Mouse (Mus musculus): ENCODE results near the gene Kcnq2. TPM values are rescaled to one million over a fixed set of nuclear protein-coding genes. Genes with fewer than 3 reads are reported as not detected.

Gene Kcnq2
- 100 to 1,000 TPM; 264 to 350 (median 303) TPM for total RNA-seq (2022)

DNA sequence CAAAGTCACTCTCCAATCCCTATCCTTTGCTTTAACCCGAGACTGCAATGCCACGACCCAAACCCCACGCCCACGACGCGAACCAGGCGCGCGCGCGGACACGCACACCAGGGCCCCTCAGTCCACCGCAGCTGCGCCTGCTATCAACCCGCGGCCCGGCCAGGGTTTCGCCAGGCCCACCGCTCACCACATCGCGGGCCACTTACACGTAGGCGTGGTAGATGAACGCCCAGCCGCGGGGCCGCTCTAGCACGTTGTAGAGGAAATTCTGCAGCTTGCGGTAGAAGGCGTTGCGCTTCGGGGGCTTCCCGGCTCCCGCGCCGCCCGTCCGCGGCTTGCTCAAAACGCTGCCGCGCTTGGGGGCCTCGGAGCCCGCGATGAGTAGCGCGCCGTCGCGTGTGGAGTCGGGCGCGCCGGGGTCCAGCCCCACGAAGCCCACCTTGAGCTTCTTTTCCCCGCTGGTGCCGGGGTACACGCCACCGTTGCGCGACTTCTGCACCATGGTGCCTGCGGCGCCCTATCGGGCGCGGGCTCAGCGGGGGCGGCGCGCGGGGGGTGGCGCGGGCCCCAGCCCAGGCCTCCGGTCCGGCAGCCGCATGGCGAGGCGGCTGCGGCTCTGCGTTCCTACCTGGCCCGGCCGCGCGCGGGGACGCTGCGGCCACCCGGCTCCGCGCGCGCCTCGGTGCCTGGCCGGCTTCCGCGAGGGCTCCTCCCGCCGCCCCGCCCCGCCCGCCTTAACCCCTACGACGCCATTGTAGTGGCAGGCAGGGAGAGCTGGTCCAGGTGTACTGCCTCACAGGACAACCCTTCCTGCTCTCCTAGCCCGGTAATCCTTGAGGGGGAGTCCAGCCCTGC is at the start of gene Kcnq2:
Kcnq2 (minus strand) TSS at position 710 of the 855 bp plus-strand sequence.
- no peak for DNase-seq (ENCODE audit: low spot score in 2 of 2)

DNA sequence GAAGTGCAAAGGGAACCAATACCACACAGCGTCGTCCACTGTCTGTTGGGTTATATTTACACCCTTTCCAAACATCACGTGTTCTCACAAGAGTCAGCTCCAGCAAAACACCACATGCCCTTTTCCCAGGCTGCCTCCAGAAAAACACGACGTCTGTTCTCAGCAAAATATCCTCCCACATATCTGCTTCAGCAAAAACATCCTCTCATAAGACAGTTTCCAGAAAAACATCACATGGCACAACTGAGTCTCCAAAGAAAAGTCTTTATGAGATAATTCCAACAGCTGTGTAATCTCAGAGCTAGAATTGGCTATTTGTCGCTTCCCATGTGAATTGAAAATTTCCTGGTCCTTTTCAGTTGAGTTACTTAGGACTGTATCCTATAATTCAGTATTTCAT is 45.8 kb upstream of the Kcnq2 start:
- DNase-seq (ENCODE audit: low spot score in 2 of 2), result peak in 1 of 2 experiments; percentile 20

DNA sequence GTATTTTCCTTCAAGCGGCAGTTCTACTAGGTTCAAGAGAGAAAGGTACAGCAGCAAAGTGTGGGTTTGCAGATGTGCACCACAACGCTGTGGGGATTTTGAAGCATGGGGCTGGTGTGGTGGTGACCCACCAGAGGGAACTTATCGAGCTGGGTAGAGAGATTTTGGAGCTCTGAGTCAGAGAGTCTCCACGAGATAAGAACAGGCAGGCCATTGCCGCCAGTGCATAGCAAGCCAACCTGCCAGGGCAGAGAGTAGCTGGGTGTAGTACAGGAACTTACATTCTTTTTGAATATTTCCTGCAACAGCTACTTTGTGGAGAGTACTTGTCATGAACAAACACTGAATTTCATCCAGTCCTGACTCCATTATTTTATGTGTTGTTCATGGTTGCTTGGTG is 43.4 kb upstream of the Kcnq2 start:
- no peak for DNase-seq (ENCODE audit: low spot score in 2 of 2)

DNA sequence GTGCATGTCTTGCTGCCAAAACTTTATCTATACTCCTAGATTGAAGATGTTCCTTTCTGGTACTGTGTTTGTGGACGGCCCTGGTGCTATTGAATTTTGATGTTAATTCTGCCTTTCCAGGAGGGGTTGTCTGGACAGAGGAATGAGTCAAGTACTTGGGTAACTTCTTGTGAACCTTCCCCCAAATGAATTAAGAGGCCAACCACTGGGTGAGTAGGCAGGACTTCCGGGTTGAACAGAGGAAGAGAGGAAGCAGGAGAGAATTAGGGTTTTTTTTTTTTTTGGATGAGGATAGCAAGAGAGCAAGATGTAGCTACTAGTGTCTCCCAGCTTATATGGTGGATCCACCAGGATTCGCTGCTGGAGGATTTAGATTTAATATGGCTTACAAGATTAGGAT is 42.9 kb upstream of the Kcnq2 start:
- no peak for DNase-seq (ENCODE audit: low spot score in 2 of 2)

DNA sequence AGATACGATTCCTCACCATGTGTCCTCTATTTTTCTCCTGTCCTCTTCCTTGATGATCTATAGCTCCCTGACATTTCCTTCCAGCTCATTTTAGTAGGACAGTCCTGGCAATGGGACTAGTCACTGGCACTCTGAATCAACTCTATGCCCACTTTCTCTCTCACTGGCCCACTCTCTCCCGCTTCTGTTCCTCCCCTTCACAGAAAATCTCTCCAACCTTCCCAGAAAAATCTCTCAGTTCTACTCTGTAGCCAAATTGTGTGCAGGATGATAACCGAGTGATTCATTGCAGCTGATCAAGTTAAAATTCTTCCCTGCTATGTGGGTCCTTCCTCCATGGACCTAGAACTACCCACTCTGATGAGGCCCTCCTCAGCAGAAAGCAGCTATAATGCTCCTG is 39.5 kb upstream of the Kcnq2 start:
- DNase-seq (ENCODE audit: low spot score in 2 of 2), result no peak

DNA sequence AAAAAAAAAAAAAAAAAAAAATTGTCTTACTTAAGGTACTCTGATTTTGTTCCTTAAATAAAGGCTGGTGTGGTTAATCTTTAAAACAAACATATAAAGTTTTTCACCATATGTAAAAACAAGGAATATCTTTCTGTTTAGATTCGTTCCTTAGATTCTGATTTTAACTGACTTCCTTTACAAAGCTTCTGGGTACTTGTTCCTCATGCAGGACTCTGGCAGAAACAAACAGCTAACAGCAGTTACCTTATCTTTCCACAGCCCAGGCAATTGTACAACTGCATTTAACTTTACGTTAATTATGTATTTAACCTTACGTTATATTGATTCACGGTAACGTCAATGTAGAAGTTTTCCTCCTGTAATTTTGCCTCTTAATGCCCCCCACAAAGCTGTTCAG is 31.4 kb upstream of the Kcnq2 start:
- no peak for DNase-seq (ENCODE audit: low spot score in 2 of 2)

DNA sequence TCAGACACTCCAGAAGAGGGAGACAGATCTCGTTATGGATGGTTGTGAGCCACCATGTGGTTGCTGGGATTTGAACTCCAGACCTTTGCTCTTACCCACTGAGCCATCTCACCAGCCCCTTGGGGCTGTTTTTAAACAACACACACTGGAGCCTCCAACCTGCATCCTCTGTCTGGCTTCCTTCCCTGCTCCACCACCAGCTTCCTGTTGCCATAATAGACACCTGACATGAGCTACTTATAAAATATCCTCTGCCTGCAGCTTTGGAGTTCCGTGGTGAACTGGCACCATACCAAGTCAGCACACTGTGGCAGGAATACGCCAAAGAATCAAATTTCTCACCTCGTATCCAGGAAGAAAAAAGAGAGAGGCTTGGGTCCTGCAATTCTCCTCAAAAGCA is 25.7 kb upstream of the Kcnq2 start:
- DNase-seq (ENCODE audit: low spot score in 2 of 2), result no peak

DNA sequence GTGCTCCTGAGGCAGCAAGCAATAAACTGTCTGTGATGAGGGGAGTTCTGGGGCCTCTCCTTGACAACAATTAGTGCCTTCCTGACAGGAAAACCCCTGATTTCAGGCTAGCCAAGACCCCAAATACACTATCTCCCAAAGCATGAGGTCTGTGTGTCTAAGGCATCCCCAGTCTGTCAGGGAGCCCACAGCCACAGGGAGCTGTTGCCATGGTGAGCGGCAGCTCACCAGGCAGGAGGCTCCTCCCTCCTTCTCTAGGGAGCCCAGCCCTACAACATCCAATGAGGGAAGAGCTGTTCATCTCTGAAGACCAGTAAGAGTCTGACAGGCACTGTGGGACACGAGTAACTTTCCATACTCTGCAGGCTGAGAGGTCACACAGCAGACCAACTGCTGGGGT is 24.7 kb upstream of the Kcnq2 start:
- DNase-seq (ENCODE audit: low spot score in 2 of 2), result peak; percentile 73 to 75

DNA sequence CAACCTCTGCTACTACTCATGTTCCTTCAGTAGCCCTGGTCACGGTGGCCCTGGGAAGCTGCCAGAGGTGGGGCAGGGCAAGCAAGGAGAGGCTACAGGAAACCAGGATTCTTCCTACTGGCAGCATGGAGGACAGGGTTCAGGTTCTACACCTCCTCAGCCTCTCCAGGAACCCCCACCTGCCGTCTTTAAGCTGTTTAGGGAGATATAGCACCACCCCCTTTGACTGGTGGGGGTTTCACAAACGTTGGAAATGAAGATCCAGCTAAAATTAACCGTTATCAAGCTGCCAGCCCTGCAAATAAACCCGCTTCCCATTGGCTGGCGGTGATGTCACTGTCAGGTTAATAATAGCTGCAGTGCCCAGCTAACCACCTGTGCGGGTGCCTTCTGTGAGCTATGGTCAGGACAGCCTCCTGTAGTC is 24.0 kb upstream of the Kcnq2 start:
- peak; percentile 72 to 77 for DNase-seq (ENCODE audit: low spot score in 2 of 2)

DNA sequence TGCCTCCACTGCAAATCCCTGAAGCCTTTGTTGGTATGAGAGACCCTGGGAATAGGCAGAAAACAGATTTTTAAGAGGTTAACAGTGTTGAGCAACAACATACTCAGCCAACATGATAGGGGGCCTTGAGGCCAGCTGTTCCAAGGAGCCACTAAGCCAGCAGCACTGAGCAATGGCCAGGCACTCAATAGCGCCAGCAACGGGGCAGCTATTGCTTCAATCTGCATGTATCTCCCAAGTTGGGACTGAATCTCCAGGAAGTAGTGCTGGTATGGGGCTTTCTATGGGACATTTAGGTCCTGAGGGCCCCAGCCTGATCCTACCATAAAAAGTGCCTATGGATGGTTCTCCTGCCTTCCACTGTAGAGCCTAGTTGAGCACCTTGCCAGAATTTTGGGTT is 23.4 kb upstream of the Kcnq2 start:
- DNase-seq (ENCODE audit: low spot score in 2 of 2), result no peak

DNA sequence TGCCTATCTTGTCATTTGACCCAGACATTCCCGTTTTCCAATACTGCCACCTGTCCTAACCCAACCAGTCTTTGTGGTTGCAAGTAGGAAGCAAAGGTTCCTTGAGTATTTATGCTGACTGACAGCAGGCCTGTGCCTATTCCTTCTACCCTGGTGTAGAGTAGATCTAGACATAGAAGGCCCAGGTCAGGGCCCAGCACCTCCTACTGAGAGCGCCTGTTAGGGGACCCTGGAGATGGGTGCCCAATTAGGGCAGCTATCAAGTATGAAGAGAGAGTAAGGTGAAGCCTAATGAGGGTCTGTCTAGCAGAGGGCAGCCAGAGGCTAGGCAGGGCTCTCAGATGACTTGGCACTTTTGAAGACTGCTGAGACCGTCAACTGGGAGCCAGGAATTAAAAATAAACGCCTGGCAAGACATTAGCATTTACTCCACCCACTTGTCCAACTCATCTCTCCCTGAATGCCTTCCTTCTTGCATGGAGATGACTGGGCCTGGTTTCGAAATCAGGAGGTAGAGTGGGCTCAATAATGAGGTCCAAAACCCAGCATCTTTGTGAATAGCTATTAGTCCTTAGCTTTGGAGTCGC is 22.7 kb upstream of the Kcnq2 start:
- DNase-seq (ENCODE audit: low spot score in 2 of 2), result peak in 1 of 2 experiments; percentile 14

DNA sequence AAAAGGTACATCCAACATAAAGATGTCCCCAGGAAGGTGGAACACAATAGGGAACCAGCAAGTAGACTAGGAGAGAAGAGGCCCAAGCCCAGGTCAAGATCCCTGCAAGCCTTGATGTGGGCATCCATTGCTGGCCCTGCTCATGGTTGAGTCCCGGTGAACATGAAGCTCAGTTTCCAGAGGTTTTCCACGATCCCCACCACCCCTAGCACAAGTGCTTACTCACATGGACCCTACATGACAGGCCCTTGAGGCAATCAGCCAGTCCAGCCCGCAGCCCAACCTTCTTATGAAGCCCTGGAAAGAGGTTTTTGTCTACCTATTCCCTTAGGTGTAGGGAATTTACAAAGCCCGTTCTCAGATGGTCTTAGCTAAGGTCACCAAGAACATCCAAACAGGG is 22.1 kb upstream of the Kcnq2 start:
- DNase-seq (ENCODE audit: low spot score in 2 of 2), result no peak

DNA sequence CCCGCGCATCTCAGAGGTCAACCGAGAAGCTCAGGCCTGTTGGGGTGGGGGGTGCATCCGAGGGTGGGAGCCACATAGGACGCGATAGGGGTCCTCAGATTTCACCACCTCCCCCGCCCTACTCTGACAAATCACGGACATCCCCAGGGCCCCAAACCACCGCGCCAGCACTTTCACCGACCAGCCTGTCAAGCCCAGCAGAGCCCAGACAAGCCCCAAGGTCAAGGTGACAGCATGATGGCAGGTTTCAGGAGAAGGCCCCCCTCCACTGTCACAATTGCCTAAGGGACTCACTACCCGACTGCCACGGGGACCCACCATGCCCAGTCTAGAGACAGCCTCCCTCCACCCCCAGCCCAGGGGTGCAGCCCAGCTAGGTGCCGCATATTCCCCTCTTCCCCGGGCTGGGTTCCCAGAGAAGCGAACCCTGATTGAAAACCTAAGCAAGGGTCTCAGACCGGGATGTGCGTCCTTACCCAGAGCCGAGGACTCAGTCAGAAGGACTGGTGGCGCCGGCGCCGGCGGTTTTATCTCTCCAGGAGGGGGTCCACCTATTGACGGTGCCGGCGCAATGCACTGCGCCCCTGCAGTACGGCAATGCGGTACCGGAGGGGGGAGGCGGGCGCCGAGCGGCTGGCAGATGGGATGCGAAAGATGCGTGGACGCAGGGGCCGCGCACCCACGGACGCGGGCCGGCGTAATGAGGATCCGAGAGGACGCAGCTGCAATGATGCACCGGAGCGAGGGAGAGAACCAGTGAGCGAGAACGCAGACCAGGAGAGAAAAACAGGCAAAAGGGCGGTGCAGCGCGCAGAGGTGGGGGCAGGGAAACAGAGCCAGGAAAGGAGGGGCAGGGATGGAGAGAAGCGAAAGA is 21.4 kb upstream of the Kcnq2 start, which contains the start of gene Eef1a2:
Eef1a2 (minus strand) TSS at position 767 of the 874 bp plus-strand sequence.
- peak; percentile 84 for DNase-seq (ENCODE audit: low spot score in 2 of 2)

DNA sequence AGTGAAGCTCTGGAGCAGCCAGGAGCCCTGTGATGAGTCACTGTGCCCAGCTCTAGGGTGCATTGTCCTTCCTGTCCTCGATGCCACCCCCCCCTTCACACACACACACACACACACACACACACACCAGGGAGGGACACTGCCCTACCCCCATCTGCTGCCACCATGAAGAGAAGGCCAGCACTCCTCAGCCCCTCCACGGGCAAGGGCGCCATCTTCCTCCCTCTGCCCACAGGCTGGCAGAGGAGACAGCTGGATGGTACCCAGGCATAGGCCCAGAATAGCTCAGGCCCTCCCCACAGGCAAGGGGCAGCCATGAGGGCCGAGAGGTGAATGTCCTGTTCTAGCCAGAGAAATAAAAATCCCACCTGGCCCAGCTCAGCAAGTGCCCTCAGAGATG is 20.7 kb upstream of the Kcnq2 start:
- DNase-seq (ENCODE audit: low spot score in 2 of 2), result no peak

DNA sequence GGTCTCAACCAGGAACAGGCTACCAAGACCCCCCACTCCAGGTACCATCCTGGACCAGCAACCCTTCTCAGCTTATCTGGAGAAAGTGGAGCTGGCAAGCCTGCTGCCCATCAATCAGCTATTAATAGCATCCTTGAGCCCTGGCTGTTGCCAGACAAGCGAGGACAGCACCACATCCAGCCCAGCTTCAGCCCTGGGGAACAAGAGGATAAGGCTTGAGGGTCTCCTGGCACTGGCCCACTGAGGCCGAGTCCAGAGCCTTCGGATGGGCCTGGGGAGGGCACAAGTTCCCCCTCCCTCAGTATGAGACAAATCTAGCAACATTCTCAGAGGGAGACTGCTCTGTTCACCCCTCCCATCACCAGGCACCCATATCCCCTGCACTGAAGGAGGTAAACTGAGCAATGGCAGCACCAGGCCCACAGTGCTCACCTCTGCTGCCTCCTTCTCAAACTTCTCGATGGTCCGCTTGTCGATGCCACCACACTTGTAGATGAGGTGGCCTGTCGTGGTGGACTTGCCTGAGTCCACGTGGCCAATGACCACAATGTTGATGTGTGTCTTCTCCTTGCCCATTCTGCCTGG is 19.8 kb upstream of the Kcnq2 start:
- no peak for DNase-seq (ENCODE audit: low spot score in 2 of 2)

DNA sequence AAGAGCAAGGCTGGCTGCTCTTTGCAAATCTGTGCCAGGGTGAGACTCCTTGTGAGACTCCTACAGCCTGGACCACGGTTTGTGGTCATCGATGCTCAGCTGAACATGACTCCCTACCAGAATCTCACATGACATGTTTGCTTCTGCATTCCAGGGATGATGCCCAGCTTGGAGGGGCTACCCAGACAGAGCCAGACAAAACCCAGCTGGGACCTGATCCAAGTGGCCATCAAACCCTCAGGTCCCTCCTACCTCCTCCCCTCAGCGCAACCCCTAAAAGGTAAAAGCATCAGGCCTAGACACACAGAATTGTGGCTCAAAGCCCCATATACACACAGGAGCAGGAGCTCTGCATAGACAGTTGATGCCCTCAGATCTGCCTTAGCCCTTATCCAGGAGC is 19.3 kb upstream of the Kcnq2 start:
- no peak for DNase-seq (ENCODE audit: low spot score in 2 of 2)

DNA sequence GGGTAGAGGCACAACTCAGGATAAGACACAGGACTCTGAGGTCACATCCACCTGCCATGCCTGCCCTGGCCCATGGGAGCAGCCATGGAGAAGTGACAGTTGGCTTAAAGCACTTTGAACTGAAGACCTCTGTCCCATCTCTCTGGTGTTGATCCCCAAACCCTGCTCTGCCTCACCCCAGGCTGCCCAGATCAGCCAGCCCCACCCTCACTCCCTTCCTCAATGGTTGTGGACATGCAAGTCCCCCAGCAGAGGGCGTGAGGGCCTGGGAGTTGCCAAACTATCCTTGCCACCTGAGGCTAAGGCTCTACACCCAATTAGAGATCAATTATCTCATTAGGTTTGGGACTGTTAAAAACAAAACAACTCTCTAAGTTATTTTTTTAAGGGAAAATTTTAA is 18.7 kb upstream of the Kcnq2 start:
- DNase-seq (ENCODE audit: low spot score in 2 of 2), result peak in 1 of 2 experiments; percentile 12

DNA sequence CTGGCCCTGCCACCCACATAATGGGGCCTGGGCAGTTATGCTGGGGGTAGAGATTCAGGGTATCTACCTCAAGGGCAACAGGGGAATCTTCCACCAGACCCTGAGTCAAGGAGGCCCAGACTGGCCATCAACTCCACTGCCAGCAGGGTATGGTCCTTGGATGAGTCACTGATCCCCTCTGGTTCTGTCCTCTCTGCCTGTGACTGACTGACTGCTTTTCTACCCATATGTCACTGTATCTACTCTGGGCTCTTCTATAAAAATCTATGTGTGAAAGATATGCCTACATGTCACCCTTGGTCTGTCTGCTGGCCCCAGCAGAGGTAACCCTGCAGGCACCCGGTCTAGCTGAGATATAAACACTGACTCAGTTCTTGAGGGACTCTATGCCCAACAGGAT is 18.0 kb upstream of the Kcnq2 start:
- DNase-seq (ENCODE audit: low spot score in 2 of 2), result peak in 1 of 2 experiments; percentile 11

DNA sequence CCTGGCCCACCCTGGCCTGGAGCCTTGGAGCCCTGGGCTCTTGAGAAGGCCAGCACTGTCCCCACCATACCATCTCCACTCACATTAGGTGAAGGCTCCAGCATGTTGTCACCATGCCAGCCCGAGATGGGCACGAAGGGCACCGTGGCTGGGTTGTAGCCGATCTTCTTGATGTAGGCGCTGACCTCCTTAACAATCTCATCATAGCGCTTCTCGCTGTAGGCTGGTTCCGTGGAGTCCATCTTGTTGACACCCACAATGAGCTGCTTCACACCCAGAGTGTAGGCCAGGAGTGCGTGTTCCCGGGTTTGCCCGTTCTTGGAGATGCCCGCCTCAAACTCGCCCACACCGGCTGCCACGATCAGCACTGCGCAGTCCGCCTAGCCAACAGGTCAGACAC is 17.6 kb upstream of the Kcnq2 start:
- peak in 1 of 2 experiments; percentile 32 for DNase-seq (ENCODE audit: low spot score in 2 of 2)

DNA sequence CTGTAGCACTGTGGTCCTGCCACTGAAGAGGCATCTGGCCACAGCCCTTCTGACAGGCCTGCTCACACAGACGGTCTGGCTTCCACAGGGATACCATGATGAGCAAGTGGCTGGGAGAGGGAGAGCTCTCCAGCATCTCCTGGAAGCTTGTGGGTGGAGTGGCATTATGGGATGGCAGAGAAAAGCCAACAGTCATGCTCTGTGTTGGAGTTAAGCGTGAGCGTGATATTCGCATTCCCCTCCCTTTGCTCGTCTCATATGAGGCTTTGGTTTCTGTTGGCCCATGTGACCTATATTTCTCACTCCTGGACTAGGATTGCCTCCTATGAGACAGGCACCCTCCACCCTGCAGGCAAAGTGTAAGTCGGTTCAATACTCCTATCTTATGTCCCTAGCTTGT is 15.2 kb upstream of the Kcnq2 start:
- peak in 1 of 2 experiments; percentile 58 for DNase-seq (ENCODE audit: low spot score in 2 of 2)

DNA sequence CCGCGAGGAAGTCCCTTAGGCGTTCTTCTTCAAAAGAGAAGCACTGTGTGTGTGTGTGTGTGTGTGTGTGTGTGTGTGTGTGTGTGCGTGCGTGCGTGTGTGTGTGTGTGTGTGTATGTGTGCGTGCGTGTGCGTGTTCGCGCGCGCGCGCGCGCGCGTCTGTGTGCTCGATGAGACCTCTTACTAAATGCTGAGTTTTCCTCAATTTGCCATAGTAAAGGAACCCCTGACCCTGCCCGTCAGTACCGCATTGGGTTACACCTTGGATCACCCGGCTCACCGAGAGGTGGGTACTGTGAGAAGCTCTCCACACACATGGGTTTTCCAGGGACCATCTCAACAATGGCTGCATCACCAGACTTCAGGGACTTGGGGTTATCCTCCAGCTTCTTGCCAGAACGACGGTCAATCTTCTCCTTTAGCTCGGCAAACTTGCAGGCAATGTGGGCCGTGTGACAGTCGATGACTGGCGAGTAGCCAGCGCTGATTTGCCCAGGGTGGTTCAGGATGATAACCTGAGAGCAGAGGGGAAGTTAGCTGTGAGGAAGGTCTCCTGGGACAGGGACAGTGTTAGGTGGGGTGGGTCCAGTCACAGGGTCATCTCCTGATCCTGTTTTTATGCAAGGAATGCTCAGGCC is 13.3 kb upstream of the Kcnq2 start:
- peak in 1 of 2 experiments; percentile 26 for DNase-seq (ENCODE audit: low spot score in 2 of 2)

Data from layer of hippocampus, adult 8-10 months (tissue).